Mouse (Mus musculus): Measurements from ENCODE around the gene Clspn. TPM values are rescaled to one million over a fixed set of nuclear protein-coding genes. Genes with fewer than 3 reads are reported as not detected.
A peak's percentile ranks its signal among the peaks of the same experiment; 100 is the strongest.

Clspn gene
- total RNA-seq, 2 experiments from 2014 or later = 14.9 to 19.7 TPM

DNA sequence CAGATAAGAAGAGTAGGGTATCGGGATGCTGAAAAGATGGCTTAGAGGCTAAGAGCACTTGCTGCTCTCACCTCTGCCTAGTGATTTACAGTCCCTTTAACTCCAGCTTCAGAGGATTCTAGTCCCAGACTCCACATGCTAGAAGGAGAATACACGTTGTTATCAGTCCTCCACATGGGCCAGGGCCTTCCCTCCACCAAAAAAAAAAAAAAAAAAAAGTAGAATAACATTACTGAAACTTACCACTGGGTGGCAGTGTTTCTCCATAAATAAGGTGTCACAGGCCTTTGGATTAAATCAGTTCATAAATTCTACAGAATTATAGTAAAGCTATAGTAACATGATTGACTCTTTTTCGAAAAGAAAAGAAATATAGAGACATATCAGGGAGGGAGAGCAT lies 2.3 kb upstream of the Clspn start:
- DNase-seq (ENCODE audit: low spot score in 2 of 2) = no peak

DNA sequence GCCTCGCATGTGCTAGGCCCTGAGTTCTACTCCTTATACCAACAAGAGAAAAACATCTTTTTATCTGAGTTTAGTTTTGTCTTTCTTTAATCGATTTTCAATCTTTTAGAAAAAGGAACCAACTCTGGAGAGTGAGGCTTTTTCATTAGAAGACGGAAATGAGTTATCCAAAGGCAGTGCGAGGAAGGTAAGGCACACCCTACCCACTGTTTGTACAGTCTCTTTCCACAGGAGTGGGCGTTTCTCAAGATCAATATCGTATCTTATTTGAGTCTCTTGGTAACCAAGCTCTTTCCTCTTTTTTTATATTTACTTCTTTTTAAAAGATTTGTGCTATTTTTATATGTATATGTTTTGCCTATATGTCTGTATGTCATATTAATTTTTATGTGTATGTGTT lies 7.1 kb downstream of the Clspn start:
- DNase-seq (ENCODE audit: low spot score in 2 of 2) = no peak

DNA sequence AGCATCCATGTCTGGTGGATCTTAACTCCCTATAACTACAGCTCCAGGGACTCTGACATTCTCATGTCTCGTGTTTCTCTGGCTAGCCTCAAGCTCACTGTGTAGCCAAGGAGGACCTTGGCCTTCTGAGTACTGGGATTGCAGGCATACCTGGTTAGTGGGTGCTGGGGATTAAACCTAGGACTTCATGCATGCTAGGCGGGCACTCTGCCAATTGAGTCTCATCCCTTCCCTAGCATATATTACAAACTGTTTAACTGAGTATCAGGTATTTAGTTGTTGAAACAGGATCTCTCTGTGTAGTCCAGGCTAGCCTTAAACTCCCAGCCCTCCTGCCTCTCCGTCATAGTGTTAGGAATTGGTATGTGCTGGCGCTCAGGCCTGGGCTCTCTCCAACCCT lies 10.5 kb downstream of the Clspn start:
- DNase-seq (ENCODE audit: low spot score in 2 of 2) = no peak

DNA sequence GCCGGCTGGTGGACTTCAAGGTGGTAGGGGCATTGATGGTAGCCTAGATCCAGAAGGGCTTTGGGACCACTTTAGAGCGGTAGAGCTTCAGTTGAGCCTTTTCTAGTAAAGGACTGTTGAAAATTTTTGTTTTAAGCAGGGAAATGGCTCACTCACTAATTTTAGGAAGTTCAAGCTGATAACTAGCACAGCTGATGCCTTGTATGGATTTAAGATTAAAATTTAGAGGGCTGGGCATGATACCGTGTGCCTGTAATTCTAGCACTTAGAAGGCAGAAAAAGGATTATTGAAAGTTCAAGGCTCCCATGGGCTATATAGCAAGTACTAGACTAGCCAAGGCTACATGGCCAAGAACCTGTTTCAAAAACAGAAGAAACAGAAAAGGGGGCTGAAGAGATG lies 13.0 kb downstream of the Clspn start:
- no peak for DNase-seq (ENCODE audit: low spot score in 2 of 2)

DNA sequence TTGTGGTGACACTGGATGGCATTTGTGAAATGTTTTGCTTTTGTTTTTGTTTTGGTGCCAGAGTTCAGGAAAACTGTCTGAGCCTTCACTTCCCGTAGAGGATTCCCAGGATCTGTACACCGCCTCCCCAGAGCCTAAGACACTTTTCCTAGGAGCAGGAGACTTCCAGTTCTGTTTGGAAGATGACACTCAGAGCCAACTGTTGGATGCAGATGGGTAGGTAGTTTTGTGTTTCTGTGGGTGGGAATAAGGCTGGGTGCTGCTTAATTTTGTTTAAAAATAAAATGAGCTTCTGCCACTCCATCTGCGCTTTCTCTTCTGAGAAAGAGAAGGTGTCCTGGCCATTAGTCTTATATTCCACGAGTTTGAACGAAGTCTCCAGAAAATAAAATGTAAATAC lies 19.5 kb downstream of the Clspn start:
- no peak for DNase-seq (ENCODE audit: low spot score in 2 of 2)

DNA sequence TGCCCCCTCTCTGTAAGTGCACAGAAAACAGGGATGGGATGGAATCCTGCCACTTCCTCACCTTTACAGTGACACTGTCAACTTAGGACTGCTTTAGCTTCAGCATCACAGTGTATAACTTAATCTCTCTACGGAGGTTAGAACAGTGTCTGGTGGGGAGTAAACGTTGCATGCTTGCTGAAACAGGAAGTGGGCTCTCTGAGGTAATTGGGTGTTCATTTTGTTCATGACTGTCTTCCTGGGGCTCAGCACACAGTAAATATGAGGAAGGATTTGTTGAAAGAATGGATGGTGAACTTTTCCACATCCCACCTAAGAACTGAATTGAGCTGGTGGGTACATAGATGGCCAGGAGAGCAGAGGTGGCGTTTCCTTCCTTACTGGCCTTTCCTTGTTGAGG lies 21.2 kb downstream of the Clspn start:
- DNase-seq (ENCODE audit: low spot score in 2 of 2) = no peak

DNA sequence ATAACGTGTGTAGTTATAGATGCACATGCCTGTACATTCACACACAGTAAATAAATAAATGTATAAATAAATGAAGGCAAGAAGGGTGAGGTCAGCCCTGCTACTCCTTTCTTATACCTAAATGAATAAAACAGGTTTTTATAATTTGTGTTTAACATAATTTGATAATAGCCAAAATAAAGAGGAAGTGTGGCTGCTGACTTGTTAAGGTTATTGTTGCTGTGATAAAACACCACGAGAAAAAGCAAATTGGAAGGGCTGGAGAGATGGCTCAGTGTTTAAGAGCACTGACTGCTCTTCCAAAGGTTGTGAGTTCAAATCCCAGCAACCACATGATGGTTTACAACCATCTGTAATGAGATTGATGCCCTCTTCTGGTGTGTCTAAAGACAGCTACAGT lies 22.3 kb downstream of the Clspn start:
- DNase-seq (ENCODE audit: low spot score in 2 of 2) = no peak

DNA sequence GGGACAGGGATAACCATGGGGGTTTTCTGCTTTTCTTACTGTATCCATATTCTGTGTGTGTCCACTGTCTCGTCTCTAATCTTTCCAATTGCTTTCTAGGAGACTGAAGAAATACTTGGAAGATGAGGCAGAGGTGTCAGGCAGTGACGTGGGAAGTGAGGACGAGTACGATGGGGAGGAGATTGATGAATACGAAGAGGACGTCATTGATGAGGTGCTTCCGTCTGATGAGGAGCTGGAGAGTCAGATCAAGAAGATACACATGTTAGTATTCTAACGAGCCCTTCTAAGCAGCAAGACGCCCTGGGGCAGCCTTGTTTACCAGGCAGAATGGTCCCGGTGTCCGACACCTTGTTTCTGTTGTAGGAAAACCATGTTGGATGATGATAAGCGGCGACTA lies 29.0 kb downstream of the Clspn start:
- no peak for DNase-seq (ENCODE audit: low spot score in 2 of 2)

DNA sequence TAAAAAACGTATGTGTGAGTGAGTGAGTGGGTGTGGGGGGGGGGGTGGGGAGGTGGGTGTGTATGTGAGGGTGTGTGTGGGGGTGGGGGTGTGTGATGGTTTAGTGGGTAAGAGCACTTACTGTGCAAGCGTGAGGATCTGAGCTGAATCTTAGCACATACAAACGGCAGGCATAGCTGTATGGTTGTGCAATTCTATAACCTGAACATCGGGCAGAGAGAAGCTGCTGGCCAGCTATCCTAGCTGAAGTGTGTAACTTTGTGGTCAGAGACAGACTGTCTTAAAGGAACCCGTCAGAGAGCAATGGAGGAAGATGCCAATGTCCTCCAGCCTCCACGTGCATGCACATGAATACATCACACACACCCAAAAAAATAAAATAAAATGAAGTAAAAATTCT lies 35.3 kb downstream of the Clspn start:
- no peak for DNase-seq (ENCODE audit: low spot score in 2 of 2)

DNA sequence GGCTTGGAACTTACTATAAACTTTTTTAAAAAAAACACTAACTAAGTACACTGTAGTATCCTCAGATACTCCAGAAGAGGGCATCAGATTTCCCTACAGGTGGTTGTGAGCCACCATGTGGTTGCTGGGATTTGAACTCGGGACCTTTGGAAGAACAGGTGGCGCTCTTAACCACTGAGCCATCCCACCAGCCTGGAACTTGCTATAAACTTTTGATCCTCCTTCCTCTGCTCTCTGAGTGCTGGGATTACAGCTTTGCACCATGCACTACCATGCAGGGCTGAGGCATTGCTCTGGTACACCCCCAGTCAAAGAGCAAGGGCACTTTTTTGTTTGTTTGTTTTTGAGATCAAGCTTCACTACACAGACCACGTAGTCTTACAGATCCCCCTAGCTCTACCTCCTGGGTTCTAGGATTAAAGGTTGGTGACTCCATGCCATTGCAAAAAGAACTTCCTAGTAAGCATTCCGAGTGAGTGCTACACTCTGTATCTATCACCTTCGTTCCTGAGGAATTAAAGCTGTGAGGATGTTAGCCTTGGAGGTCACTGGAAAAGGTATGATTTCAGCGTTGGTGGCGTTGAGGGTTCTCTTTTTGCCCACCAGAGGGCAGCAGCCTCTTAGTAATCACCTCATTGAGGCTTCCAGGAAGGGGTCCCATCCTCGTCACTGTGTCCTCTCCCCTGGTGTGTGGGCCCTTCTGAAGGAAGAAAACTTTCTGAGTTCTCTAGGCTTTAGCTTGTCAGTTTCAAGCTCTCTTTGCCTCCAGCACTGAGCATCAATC lies 43.4 kb downstream of the Clspn start:
- peak in 1 of 2 experiments; percentile 11 for DNase-seq (ENCODE audit: low spot score in 2 of 2)

DNA sequence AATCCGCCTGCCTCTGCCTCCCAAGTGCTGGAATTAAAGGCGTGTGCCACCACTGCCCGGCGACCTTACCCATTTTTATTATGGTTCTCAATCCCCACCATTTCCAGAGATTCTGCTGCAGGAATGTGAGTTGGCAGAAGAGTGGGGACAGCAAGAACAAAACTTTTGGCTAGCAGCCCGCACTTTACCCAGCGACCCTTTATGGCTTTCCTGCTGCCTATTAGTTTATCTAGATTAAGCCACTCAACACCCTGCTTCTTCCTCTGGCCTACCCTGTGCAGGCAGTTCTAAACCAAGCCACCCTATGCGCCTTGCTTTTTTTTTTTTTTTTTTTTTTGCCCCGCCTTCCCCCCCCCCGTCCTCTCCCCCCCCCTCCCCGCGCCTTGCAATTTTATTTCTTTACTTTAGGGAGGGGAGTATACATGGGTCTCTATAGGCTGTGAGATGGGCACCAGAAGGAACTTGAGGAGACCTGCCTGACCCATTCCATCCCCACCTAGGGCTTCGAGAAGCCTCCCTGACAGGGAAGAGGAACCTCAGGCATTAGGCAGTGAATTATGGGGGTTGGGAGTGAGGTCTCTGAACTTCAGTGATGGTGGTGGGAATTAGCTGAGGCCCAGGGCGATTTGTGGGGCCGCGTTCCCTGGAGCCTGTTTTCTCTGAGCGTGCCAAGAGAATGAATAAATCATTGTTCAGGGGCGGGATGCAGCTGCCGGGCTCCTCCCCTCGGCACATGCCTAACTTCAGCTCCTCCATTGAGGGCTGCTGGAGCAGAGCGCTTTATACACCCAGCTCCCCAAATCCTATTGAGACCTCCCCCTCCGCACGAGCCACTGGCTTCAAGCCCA lies 45.1 kb downstream of the Clspn start:
- peak in 1 of 2 experiments; percentile 7 for DNase-seq (ENCODE audit: low spot score in 2 of 2)

DNA sequence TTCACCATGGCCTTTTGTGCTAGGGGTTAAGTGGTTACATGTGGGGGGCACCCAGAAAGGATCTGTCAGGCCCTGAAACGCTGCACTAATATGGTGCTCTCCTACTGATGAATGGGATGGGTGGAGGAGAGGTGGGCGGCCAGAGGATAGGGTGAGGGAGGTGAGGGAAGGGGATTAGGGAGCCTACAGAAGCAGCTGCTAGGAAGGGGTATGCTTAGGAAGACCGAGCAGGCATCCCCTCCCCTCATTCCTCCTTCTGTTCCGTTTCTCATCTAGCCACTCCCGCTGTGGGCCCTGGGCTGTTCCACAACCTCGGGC lies 45.7 kb downstream of the Clspn start:
- no peak for DNase-seq (ENCODE audit: low spot score in 2 of 2)

DNA sequence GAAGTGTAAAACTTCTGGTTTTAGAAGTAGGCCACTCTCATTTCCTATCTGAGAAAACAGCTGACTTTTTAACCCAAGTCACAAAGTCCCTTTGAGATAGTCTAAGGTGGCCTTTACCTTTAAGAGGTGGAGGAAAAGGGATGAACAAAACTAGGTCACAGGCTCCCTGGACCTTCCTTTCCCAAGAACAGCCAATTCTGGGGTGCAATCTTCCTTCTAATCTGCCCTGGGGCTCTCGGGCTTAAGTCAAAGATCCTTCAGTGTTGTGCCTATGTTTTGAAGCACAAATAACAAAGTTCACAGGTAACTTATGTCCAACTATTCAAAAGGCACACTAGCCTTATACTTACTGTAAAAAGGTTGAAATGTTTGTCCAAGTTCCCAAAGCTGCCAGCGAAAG lies 47.4 kb downstream of the Clspn start:
- DNase-seq (ENCODE audit: low spot score in 2 of 2) = no peak

DNA sequence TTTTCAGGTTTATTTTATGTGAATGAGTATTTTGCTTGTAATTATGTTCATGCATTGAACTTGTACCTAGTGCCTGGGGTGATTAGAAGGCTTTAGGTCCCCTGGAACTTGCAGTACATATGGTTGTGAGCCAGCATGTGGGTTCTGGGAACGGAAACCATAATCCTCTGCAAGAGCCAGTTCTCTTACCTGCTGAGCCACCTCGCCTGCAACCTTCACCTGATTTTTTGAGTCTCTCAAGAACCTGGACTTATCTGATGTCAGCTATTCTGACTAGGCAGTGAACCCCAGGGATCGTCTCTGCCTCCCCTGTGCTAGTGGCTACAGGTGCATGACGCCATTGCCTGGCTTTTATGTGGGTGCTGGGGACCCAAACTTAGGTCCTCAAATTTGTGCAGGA lies 49.0 kb downstream of the Clspn start:
- DNase-seq (ENCODE audit: low spot score in 2 of 2) = no peak

DNA sequence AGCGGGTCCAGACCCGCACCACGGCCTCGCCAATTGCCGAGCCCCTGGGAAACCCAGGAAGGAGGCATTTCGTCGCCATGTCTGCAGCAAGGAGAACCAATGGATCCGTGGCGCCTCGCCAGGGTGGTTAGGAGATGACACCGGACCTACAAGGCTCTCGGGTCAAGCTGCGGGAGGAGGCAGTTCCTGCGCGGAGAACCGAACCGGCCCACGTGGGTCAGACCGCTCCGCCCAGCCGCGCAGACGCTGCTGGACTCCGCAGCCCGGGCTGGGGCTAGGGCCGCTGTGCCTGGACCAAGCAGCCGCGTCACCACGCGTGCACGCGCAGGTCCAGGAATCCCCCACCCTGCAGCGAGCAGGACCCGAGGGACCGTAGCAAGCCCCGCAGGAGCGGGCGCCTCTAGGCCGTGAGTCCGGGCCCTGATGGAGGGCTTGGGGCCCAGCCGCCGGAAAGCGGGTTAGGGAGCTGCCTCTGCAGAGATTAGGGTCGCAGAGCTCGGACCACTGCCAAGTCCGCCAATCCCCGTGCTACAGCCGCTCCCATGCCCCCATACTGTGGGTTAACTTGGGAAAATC lies 53.0 kb downstream of the Clspn start, which contains the start of gene 5730409E04Rik:
Gene 5730409E04Rik, plus strand, starts transcription at position 213 of the 576 bp plus-strand sequence.
- DNase-seq (ENCODE audit: low spot score in 2 of 2) = peak; percentile 66 to 69

DNA sequence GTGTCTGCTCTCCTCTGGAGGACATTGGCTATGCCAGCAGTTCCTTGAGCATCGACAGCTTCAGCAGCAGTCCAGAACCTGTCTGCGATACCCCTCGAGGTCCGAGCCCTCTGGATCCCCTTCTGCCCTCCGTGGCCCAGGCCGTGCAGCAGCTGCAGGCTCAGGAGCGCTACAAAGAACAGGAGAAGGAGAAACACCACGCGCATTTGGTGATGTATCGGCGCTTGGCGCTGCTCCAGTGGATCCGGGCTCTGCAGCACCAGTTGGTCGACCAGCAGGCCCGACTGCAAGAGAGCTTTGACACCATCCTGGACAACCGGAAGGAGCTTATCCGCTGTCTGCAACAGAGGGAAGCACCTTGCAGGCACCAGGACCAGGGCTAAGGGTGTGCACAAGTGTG lies 55.3 kb downstream of the Clspn start:
- no peak for DNase-seq (ENCODE audit: low spot score in 2 of 2)

DNA sequence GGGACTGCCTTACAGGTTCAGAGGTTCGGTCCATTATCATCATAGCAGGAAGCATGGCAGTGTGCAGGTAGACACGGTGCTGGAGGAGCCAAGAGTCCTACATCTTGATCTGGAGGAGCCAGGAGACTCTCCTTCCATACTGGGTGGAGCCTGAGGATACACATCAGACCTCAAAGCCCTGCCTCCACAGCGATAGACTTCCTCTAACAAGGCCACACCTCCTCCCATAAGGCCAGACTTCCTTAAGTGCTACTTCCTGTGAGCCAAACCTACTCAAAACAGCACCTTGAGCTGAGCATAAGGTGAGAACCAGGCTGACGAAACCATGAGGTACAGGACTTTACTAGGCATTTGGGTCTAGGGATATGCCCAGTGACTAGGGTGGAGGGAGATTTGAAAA lies 59.6 kb downstream of the Clspn start:
- no peak for DNase-seq (ENCODE audit: low spot score in 2 of 2)

DNA sequence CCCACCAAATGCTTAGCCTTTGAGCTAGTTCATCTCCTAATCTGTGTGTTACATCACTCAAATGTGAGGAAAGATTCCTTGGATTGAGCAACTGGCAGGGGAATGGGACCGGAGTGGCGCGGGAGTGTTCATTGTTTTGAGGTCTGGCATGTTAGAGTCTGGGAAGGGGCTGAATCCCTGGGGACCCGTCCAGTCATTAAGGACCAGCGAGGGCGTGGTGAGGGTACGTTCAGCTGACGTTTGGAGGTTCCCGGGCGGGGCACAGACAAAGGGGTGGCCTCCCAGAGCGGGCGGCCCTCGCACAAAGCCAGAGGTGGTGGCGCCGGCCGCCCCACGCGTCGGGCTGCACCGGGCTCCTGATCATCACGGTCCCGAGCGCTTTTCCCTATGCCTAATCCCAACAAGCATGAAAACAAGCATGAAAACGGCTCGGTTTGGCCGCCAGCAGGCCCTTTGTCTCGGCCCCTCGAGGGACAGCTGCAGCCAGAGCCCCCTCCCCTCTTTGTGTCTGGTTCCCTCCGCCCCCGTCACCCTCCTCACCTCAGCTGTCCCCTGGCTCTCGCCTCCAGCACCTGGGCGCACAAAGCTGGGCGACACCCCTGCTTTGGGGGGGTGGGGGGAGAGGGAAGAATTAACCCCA lies 63.1 kb downstream of the Clspn start:
- no peak for DNase-seq (ENCODE audit: low spot score in 2 of 2)

DNA sequence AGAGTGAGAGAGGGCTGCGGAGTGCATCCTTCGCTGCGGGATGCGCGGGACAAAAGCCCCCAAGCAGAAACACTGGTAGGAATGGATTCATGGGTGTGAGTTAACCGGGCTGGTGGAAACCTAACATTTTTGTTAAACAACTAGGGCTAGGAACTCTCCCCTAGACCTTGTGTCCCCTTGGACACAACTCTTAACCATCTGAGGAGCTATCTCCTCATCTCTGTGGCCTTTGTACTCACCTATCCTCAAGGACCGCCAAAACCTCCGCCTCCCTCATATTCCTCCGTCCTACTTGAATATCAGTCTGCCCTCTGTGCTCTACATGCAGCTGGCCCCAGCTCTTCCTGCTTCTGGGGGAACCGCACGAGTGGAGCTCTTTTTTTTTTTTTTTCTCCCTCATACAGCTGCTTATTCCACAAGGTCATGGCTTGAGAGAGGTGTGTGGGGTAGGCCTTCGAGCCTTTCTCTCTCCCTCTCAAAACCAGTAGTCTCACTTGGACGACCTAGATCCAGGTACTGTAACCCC lies 63.7 kb downstream of the Clspn start:
- no peak for DNase-seq (ENCODE audit: low spot score in 2 of 2)

DNA sequence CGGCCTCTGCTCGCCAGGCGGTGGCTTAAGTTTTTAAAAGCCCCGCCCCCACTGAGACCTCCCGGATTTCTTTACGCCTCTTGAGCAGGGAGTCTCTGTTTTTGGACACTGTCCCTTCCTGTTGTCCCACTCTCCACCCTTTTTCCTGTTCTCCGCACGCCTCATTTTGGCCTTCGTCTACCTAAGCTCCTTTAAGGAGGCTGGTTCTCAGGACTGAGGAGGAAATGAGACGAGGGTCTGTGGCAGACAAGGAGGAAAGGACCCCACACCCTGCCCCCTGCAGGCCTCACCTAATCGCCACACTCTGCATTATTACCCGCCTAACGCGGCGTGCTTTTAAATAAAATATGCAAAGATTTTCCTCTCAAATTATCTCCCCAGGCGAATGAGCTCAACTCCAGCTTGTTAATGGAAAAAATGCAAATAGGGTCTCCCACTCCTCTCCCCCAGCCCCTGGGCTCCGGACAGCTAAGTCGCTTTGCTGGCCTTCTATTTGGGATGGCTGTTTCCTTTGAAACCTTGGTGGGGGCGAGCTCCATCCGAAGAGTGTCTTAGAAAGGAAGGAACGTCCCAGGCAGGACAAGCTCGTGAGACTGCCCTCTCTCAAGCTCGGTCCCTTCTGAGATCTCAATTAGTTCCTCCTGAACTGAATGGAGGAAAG lies 70.4 kb downstream of the Clspn start:
- DNase-seq (ENCODE audit: low spot score in 2 of 2) = no peak

DNA sequence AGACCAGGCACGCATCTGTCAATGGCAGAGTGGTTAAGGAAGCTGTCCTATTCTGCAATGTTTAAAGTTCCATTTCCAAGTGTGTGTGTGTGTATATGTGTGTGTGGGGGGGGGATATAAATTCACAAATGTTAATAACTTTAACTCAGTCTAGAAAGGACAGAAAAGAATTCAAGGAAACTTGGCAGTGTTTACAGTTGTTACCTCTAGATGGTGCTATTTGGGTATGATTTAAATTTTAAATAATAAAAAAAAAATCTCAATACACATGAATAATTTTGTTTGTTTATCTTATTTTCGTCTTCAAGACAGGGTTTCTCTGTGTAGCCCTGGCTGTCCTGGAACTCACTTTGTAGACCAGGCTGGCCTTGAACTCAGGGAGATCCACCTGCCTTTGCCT lies 75.2 kb downstream of the Clspn start:
- no peak for DNase-seq (ENCODE audit: low spot score in 2 of 2)

All from adrenal gland, postnatal 4 days (tissue).